Mouse (Mus musculus) olfactory bulb, adult 2 months (tissue): Measurements from ENCODE around the gene Pou2f2. TPM values are rescaled to one million over a fixed set of nuclear protein-coding genes. Genes with fewer than 3 reads are reported as not detected.
"Not testable (repeated sequence)": the region's sequence is repeated elsewhere in the genome, so short reads cannot be mapped to it uniquely, and the experiment has no call there.

Source experiments
- H3K27ac ChIP-seq: fragments of 200-500 bp; 2 replicates; pipeline ENCODE4 v1.5.1; 2012; ENCODE audit warnings: low read depth, low read length; ENCODE audit not compliant: insufficient read depth
- H3K4me1 ChIP-seq: fragments of 200-500 bp; 2 replicates; pipeline ENCODE4 v1.6.1; 2012; ENCODE audit warnings: low read length; ENCODE audit not compliant: control insufficient read depth, insufficient read depth
- H3K4me3 ChIP-seq: fragments of 200-500 bp; 2 replicates; pipeline ENCODE4 v1.5.1; 2012; ENCODE audit warnings: mild to moderate bottlenecking, low read depth, low read length, moderate library complexity; ENCODE audit not compliant: insufficient read depth
- CTCF ChIP-seq: fragments of 200-500 bp; IDR thresholded peaks from 2 replicates; pipeline ENCODE4 v1.5.1; 2012; ENCODE audit warnings: low read depth, mild to moderate bottlenecking, low read length, moderate library complexity; ENCODE audit not compliant: insufficient read depth
- POLR2A ChIP-seq: fragments of 200-500 bp; IDR thresholded peaks from 2 replicates; pipeline ENCODE4 v1.6.1; 2012; ENCODE audit warnings: mild to moderate bottlenecking, low read depth, low read length, moderate library complexity; ENCODE audit not compliant: insufficient read depth
- WGBS: fragments of 180-500 bp; shearing (Covaris S2); methylation state at CpG from one replicate; pipeline ENCODE4 v1.1.7; 2018; 5-methylcytosine and 5-hydroxymethylcytosine counted together
- polyA plus RNA-seq: library from polyadenylated mRNA; stranded (reverse); fragments of >200 nt; gene quantifications from 2 replicates; pipeline ENCODE4 v1.2.4, GENCODE M21; 2012; ENCODE audit warnings: low replicate concordance; ENCODE audit not compliant: missing spikeins, insufficient read depth, insufficient read length

Gene Pou2f2
- polyA plus RNA-seq, 1 experiment, result not detected

GRCm38 (mm10) chr7:25049295-25049930, 130.1 kb downstream of the Pou2f2 start:
- WGBS, result 39% methylated on average over 16 of the region's 16 CpGs
- Histone ChIP-seq H3K4me3 (no peak overlapping the region), H3K27ac (peak overlapping the region; percentile 82), H3K4me1 (peaks cover 39% of the 10 kb centered on the region)
- TF ChIP-seq POLR2A (no peak), CTCF (no peak)

- 40% methylated on average over 8 of the region's 8 CpGs for WGBS
- Histone ChIP-seq H3K27ac (no peak overlapping the region), H3K4me1 (peaks cover 40% of the 10 kb centered on the region), H3K4me3 (no peak overlapping the region)
- TF ChIP-seq CTCF (no peak), POLR2A (no peak)
These were observed 132.2 kb downstream of the Pou2f2 start for GRCm38 (mm10) chr7:25047363-25047762.

DNA sequence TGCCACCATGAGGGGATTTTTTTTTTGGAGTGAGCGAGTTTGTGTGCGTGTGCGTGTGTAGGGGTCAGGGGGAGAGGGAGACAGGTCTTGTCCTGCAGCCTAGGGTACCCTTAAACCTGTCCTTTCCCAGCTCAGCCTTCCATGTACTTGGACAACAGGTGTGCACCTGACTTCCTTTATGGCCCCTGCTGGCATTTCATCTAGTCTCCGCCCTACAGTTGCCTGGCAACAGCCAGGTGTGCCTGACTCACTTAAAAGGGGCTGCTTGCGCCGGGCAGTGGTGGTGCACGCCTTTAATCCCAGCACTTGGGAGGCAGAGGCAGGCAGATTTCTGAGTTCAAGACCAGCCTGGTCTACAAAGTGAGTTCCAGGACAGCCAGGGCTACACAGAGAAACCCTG, 134.9 kb downstream of the Pou2f2 start:
- WGBS, result 93% methylated on average over 7 of the region's 7 CpGs

DNA sequence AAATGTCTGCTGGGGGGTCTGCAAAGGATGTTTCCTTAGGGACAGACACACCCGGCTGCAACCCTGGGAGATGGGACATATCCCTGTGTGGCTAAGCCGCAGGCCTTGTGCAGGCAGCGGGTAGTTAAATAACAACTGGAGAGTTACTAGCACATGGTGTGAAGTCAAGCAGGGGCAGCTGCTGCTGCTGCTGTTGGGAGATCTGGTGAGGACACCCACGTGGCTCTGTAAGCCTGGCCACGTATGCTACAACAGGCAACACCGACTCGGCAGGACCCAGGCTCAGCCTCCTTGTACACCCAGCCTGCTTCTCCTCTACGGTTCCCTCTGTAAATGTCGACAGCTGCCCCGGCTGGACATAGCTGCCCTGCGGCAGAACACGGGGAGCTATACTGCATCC, 137.6 kb downstream of the Pou2f2 start:
- TF ChIP-seq POLR2A, result no peak
- TF ChIP-seq CTCF, result no peak
- no peak overlapping the region for H3K27ac ChIP-seq
- no peak overlapping the region for H3K4me3 ChIP-seq
- WGBS, result 80% methylated on average over 12 of the region's 12 CpGs
- peaks cover 17% of the 10 kb centered on the region for H3K4me1 ChIP-seq

More for the DNA sequence above, 134.9 kb downstream of the Pou2f2 start:
- peaks cover 31% of the 10 kb centered on the region for H3K4me1 ChIP-seq
- 0 out of 2 replicates have a peak overlapping the region, but pooled peaks have one; percentile 16 for H3K27ac ChIP-seq
- not testable (repeated sequence) for H3K4me3 ChIP-seq

Other genes with a start within 250 kb of the Pou2f2 start
- not detected in 2 replicates for gene Gm4881, start 235.2 kb downstream of the Pou2f2 start, polyA plus RNA-seq
- gene Rabac1, start 207.0 kb downstream of the Pou2f2 start, polyA plus RNA-seq, result not detected in 2 replicates
- 361 and 745 TPM in 2 replicates for gene Atp1a3, start 173.8 kb downstream of the Pou2f2 start, polyA plus RNA-seq
- not detected in 2 replicates for gene Grik5, start 107.4 kb downstream of the Pou2f2 start, polyA plus RNA-seq
- not detected in 2 replicates for gene Zfp574, start 107.2 kb downstream of the Pou2f2 start, polyA plus RNA-seq
- not detected in 2 replicates for gene Dedd2, start 40.9 kb upstream of the Pou2f2 start, polyA plus RNA-seq
- not detected in 2 replicates for gene Zfp526, start 41.7 kb upstream of the Pou2f2 start, polyA plus RNA-seq
- gene Gsk3a, start 58.1 kb upstream of the Pou2f2 start, polyA plus RNA-seq, result not detected in 2 replicates
- not detected in 2 replicates for gene Erf, start 71.0 kb upstream of the Pou2f2 start, polyA plus RNA-seq
- gene Cic, start 88.0 kb upstream of the Pou2f2 start, polyA plus RNA-seq, result 41.9 TPM in 1 of 2 replicates, not detected in the other
- not detected in 2 replicates for gene Pafah1b3, start 118.3 kb upstream of the Pou2f2 start, polyA plus RNA-seq
- gene Prr19, start 121.7 kb upstream of the Pou2f2 start, polyA plus RNA-seq, result not detected in 2 replicates
- not detected in 2 replicates for gene Tmem145, start 126.4 kb upstream of the Pou2f2 start, polyA plus RNA-seq
- gene Megf8, start 137.4 kb upstream of the Pou2f2 start, polyA plus RNA-seq, result not detected in 2 replicates
- gene Cnfn, start 190.0 kb upstream of the Pou2f2 start, polyA plus RNA-seq, result not detected in 2 replicates
- not detected in 2 replicates for gene Lipe, start 219.0 kb upstream of the Pou2f2 start, polyA plus RNA-seq
- not detected in 2 replicates for gene Cxcl17, start 233.2 kb upstream of the Pou2f2 start, polyA plus RNA-seq